Mouse (Mus musculus) liver, postnatal 0 days (tissue): Measurements from ENCODE around the gene Klf14.

Experiments
- CTCF ChIP-seq: sonication (generic); IDR thresholded peaks from 2 replicates; pipeline ENCODE4 v1.5.1; 2016; ENCODE audit warnings: antibody characterized with exemption, low read depth
- EP300 ChIP-seq: IDR thresholded peaks from 2 replicates; pipeline ENCODE4 v1.6.1; 2016; ENCODE audit warnings: antibody characterized with exemption, low read depth, mild to moderate bottlenecking

DNA sequence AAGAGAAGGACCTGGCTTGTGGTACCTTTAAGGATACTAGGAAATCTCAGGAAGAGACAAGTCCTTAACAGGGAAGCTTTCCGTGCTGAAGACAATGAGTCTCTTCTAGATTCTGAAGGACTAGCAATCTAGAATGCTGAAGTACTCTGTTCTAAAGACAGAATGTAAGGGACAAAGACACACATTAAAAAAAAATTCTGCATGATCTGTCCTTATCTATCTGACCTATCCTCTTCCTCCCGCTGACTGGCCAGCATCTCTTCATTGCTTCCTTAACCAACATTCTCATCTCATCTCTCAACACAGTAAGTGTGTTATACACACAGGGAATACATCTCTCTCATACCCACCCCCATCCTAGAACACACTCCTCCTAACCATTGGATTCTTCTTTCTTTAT is 43.4 kb downstream of the Klf14 start, which contains the start of gene Tsga13:
- TF ChIP-seq CTCF (no peak), EP300 (no peak)
